Mouse (Mus musculus) frontal cortex, postnatal 36 days (tissue): ENCODE results near the gene Ctnnbl1.

Experiments
- DNase-seq, 2 experiments: peaks; one replicate each; pipeline ENCODE4 v3.0.0; 2022; ENCODE audit warnings: low spot score in 2 of 2

The Ctnnbl1 gene

DNA sequence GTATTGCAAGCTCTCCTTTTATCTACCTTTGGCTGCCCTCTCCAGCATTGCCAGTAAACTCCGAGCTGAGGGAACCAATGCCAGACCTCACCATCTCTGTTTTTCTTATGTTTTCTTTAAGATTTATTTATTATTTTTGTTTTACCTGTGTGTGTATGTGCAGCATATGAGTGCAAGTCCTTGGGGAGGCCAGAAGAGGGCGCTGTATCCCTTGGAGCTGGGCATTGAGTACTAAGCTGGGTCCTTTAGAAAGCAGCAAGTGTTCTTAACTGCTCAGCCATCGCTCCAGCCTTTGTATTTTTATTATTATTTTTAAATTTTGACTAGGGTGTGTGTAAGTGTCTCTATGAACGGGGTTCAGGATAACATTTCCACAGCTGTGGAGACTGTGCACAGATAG, 199.5 kb downstream of the Ctnnbl1 start:
- DNase-seq, result no peak

DNA sequence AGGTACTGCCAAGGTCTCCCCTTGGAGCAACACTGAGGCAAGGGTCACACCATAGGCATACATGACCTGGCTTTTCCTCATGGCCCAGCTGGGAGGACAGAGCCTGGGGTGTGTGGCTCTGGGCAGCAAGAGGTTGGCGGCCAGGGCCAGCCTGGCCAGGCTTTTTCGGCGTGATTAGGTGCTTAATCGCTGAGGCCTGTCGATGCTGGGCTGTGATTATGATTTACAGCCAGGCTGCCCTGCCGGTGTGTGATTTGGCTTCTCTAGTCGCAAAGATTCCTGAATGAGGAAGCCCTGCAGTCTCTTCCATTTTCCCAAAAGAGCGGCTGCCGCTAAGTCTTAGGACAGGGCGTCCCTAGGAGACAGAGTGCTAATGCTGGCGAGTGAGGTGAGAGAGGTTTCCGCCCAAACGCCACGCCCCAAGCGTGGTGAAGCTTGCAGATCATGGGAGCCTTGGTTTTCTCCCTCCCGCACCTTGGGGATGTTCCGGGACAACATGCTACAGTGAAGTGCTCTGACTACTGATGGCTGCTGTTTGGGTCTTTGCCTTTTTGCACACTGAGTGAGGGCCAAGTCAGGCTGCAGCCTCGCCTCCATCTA, 203.5 kb downstream of the Ctnnbl1 start:
- no peak for DNase-seq
